ENCODE assay signal across 9 mouse cellular contexts in genomic region chr14:43796905-43797470, GRCm38 (mm10). TPM values are rescaled to one million over a fixed set of nuclear protein-coding genes. Genes with fewer than 3 reads are reported as not detected.
DNase-seq lines count a peak whose midpoint lies in the region; ATAC-seq and TF ChIP-seq lines count a peak whose summit lies in the region.
"Not testable (repeated sequence)": the region's sequence is repeated elsewhere in the genome, so short reads cannot be mapped to it uniquely, and the experiment has no call there.
"Had no signal": no experiment of that assay in that cellular context is flagged by ENCODE, and none has a peak within 500 bp of the region (broad histone marks: within the 10 kb centered on the region; RNA-seq: fewer than 3 reads in every experiment).

No protein-coding gene starts in this region.

- not testable (repeated sequence) for H3K9me3 ChIP-seq in ES-Bruce4 (replicated peaks; ENCODE audit: control insufficient read depth, insufficient read depth, low read length, poor library complexity, severe bottlenecking); forebrain, embryonic 12.5 days; heart, embryonic 16.5 days (replicated peaks; ENCODE audit: control insufficient read depth, low read length); intestine, postnatal 0 days (ENCODE audit: control insufficient read depth); liver, embryonic 11.5 days (ENCODE audit: control insufficient read depth, low read length); midbrain, embryonic 14.5 days (ENCODE audit: control insufficient read depth, low read length)

- 12% methylated on average over 23 of the region's 23 CpGs for WGBS in forebrain, embryonic 12.5 days
- 9% methylated on average over 22 of the region's 23 CpGs for WGBS in heart, embryonic 16.5 days
- WGBS in intestine, postnatal 0 days = 16% methylated on average over 23 of the region's 23 CpGs
- 12% methylated on average over 23 of the region's 23 CpGs for WGBS in liver, embryonic 11.5 days
- WGBS in midbrain, embryonic 14.5 days = 10% methylated on average over 23 of the region's 23 CpGs

- not testable (repeated sequence) for H3K4me1 ChIP-seq in ES-Bruce4 (ENCODE audit: control insufficient read depth, insufficient read depth, low read length); forebrain, embryonic 12.5 days; heart, embryonic 16.5 days (ENCODE audit: control insufficient read depth, insufficient read depth, low read length); intestine, postnatal 0 days (replicated peaks; ENCODE audit: control insufficient read depth, insufficient read depth, low read length); liver, embryonic 11.5 days (replicated peaks; ENCODE audit: control insufficient read depth, insufficient read depth, low read length); midbrain, embryonic 14.5 days (ENCODE audit: control insufficient read depth, insufficient read depth, low read length)

- peak; percentile 7 for DNase-seq in cerebellum, postnatal 10 days
- DNase-seq in liver, embryonic 11.5 days (ENCODE audit: low spot score) = peak; percentile 35
- DNase-seq in midbrain, embryonic 14.5 days = peak; percentile 1
- DNase-seq in right cerebral cortex, postnatal 25 days = peak; percentile 5

- peak overlapping the region; percentile 3 for H3K4me3 ChIP-seq in ES-Bruce4 (ENCODE audit: low read depth, low read length)
- H3K4me3 ChIP-seq in forebrain, embryonic 12.5 days (replicated peaks) = peak overlapping the region; percentile 1; the same call in 1 of the 2 replicates
- peak overlapping the region; percentile 30 for H3K4me3 ChIP-seq in heart, embryonic 16.5 days (ENCODE audit: low read length)
- not testable (repeated sequence) for H3K4me3 ChIP-seq in intestine, postnatal 0 days (ENCODE audit: low read depth, low read length); liver, embryonic 11.5 days (ENCODE audit: low read depth, low read length)
- 0 out of 2 replicates have a peak overlapping the region, but pooled peaks have one; percentile 12 for H3K4me3 ChIP-seq in midbrain, embryonic 14.5 days (replicated peaks; ENCODE audit: low read depth, low read length)

- TF ChIP-seq EP300 in ES-Bruce4 (IDR thresholded peaks at IDR 0.05; ENCODE audit: insufficient read depth, low read depth, low read length) = not testable (repeated sequence)

- not testable (repeated sequence) for H3K27me3 ChIP-seq in ES-Bruce4 (ENCODE audit: control insufficient read depth, insufficient read depth, low read length, poor library complexity, severe bottlenecking); forebrain, embryonic 12.5 days; heart, embryonic 16.5 days (ENCODE audit: control insufficient read depth, insufficient read depth, low read length); intestine, postnatal 0 days (replicated peaks; ENCODE audit: control insufficient read depth, insufficient read depth, low read length); liver, embryonic 11.5 days (replicated peaks; ENCODE audit: control insufficient read depth, insufficient read depth, low read length); midbrain, embryonic 14.5 days (ENCODE audit: control insufficient read depth, insufficient read depth, low read length)

- peak; percentile 60; the same call in 1 of the 2 replicates for ATAC-seq in forebrain, embryonic 12.5 days (ENCODE audit: low FRiP score)
- not testable (repeated sequence) for ATAC-seq in heart, embryonic 16.5 days (replicated peaks; ENCODE audit: extremely low read depth, insufficient read depth, low FRiP score); intestine, postnatal 0 days
- 0 out of 2 replicates have a peak, but pooled peaks have one; percentile 36 for ATAC-seq in liver, embryonic 11.5 days (replicated peaks; ENCODE audit: low FRiP score)
- peak; percentile 46 for ATAC-seq in midbrain, embryonic 14.5 days (ENCODE audit: low FRiP score, low TSS enrichment)

- H3K4me2 ChIP-seq in forebrain, embryonic 12.5 days = peak overlapping the region; percentile 42
- peak overlapping the region; percentile 55 for H3K4me2 ChIP-seq in heart, embryonic 16.5 days (ENCODE audit: low read depth, low read length)
- peak overlapping the region; percentile 44 for H3K4me2 ChIP-seq in intestine, postnatal 0 days (replicated peaks; ENCODE audit: low read depth)
- peak overlapping the region; percentile 36 for H3K4me2 ChIP-seq in liver, embryonic 11.5 days
- H3K4me2 ChIP-seq in midbrain, embryonic 14.5 days (ENCODE audit: low read length) = peak overlapping the region; percentile 42

- TF ChIP-seq POLR2A in ES-Bruce4 (IDR thresholded peaks at IDR 0.05; ENCODE audit: insufficient read depth, low read length) = not testable (repeated sequence)

- TF ChIP-seq CTCF in ES-Bruce4 (IDR thresholded peaks at IDR 0.05; ENCODE audit: low read depth, low read length); intestine, postnatal 0 days (IDR thresholded peaks at IDR 0.05; ENCODE audit: low read depth): not testable (repeated sequence)

- not testable (repeated sequence) for H3K9ac ChIP-seq in ES-Bruce4 (ENCODE audit: low read depth, poor library complexity, severe bottlenecking); forebrain, embryonic 12.5 days; intestine, postnatal 0 days (ENCODE audit: low read depth, low read length); liver, embryonic 11.5 days (ENCODE audit: low read depth, low read length); midbrain, embryonic 14.5 days (replicated peaks; ENCODE audit: low read length)
- H3K9ac ChIP-seq in heart, embryonic 16.5 days (ENCODE audit: low read length) = peak overlapping the region; percentile 26

- not testable (repeated sequence) for H3K27ac ChIP-seq in ES-Bruce4 (ENCODE audit: insufficient read depth, low read length); forebrain, embryonic 12.5 days; heart, embryonic 16.5 days (ENCODE audit: low read length); intestine, postnatal 0 days (ENCODE audit: low read depth, low read length); liver, embryonic 11.5 days (ENCODE audit: low read depth, low read length); midbrain, embryonic 14.5 days (replicated peaks; ENCODE audit: low read depth, low read length)

- not testable (repeated sequence) for H3K36me3 ChIP-seq in ES-Bruce4 (ENCODE audit: control insufficient read depth, insufficient read depth, low read length, poor library complexity, severe bottlenecking); forebrain, embryonic 12.5 days (replicated peaks); heart, embryonic 16.5 days (ENCODE audit: control insufficient read depth, insufficient read depth); intestine, postnatal 0 days (ENCODE audit: control insufficient read depth, insufficient read depth); liver, embryonic 11.5 days (ENCODE audit: control insufficient read depth, insufficient read depth, low read length); midbrain, embryonic 14.5 days (ENCODE audit: control insufficient read depth, insufficient read depth, low read length)

RNA-seq across cellular contexts. Expression of gene Gm8180, which starts 12.4 kb away (rescaled TPM):
- polyA plus RNA-seq in ES-Bruce4 (2011; ENCODE audit: insufficient read depth, insufficient read length, low read depth, missing spikeins) = not detected in 2 replicates
- not detected in 2 replicates for polyA plus RNA-seq in forebrain, embryonic 12.5 days (2016; fragmentation: Nextera tagmentation; extraction: Ambion mirVana)
- polyA plus RNA-seq in heart, embryonic 16.5 days (2015; fragmentation: Nextera tagmentation; extraction: Ambion mirVana) = not detected in 2 replicates
- not detected in 2 replicates for polyA plus RNA-seq in intestine, postnatal 0 days (2015; fragmentation: Nextera tagmentation; extraction: Ambion mirVana)
- polyA plus RNA-seq in liver, embryonic 11.5 days (2014; fragmentation: Nextera tagmentation; extraction: Ambion mirVana) = not detected in 2 replicates
- not detected in 2 replicates for polyA plus RNA-seq in midbrain, embryonic 14.5 days (2014; fragmentation: Nextera tagmentation; extraction: Ambion mirVana)
- polyA plus RNA-seq: kidney, adult 2 months had no signal

RNA-seq across cellular contexts. Expression of gene Gm6526, which starts 49.3 kb away (rescaled TPM):
- not detected in 2 replicates for polyA plus RNA-seq in ES-Bruce4 (2011; ENCODE audit: insufficient read depth, insufficient read length, low read depth, missing spikeins)
- polyA plus RNA-seq in forebrain, embryonic 12.5 days (2016; fragmentation: Nextera tagmentation; extraction: Ambion mirVana) = not detected in 2 replicates
- polyA plus RNA-seq in heart, embryonic 16.5 days (2015; fragmentation: Nextera tagmentation; extraction: Ambion mirVana) = not detected in 2 replicates
- polyA plus RNA-seq in intestine, postnatal 0 days (2015; fragmentation: Nextera tagmentation; extraction: Ambion mirVana) = not detected in 2 replicates
- polyA plus RNA-seq in liver, embryonic 11.5 days (2014; fragmentation: Nextera tagmentation; extraction: Ambion mirVana) = not detected in 2 replicates
- polyA plus RNA-seq in midbrain, embryonic 14.5 days (2014; fragmentation: Nextera tagmentation; extraction: Ambion mirVana) = not detected in 2 replicates
- polyA plus RNA-seq: kidney, adult 2 months had no signal
